Mouse (Mus musculus): ENCODE results near the gene Aldh1l1.

DNA sequence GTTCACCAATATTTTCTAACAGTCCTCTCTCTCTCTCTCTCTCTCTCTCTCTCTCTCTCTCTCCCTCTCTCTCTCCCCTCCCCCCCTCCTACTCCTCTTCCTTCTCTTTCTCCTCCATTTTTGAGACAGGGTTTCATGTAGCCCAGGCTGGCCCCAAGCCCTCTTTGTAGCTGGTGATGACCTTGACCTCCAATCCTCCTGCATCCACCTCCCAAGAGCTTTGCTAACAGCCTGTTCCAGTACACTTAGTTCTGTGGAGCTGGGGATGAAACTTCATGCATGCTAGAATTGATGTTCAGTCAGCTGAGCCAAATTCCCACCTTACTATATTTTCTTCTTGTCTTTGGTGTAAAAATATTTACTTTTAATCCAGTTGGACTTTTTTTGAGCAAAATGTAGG, 67.0 kb downstream of the Aldh1l1 start:
- no peak for TF ChIP-seq HCFC1 (IDR thresholded peaks at IDR 0.05; ENCODE audit: low read depth, low read length)
- no peak for TF ChIP-seq MXI1 (IDR thresholded peaks at IDR 0.05; ENCODE audit: low read depth, low read length)
- no peak for TF ChIP-seq POLR2A (IDR thresholded peaks at IDR 0.05; ENCODE audit: low read depth, low read length)
- TF ChIP-seq CTCF (conservative IDR thresholded peaks at IDR 0.05 in 1 of 2, IDR thresholded peaks at IDR 0.05 in 1 of 2; ENCODE audit: low read depth in 2 of 2, low read length in 2 of 2): no peak
- no peak for TF ChIP-seq TCF12 (IDR thresholded peaks at IDR 0.05; ENCODE audit: low read depth, low read length)
- no peak for TF ChIP-seq ETS1 (conservative IDR thresholded peaks at IDR 0.05; ENCODE audit: low read depth, low read length)
- TF ChIP-seq SMC3 (IDR thresholded peaks at IDR 0.05; ENCODE audit: low read depth, low read length): no peak
- no peak for TF ChIP-seq SIN3A (IDR thresholded peaks at IDR 0.05; ENCODE audit: low read length)
- TF ChIP-seq MAZ (IDR thresholded peaks at IDR 0.05; ENCODE audit: low read depth, low read length): no peak
- no peak for TF ChIP-seq TBP (conservative IDR thresholded peaks at IDR 0.05; ENCODE audit: low read depth, low read length)
- no peak for TF ChIP-seq ZNF384 (IDR thresholded peaks at IDR 0.05; ENCODE audit: low read depth, low read length)
- no peak for TF ChIP-seq MAFK (IDR thresholded peaks at IDR 0.05; ENCODE audit: insufficient replicate concordance, low read length)
- no peak for TF ChIP-seq JUN (IDR thresholded peaks at IDR 0.05; ENCODE audit: insufficient read depth, low read depth, low read length)

All from CH12.LX (cell line).